Mouse (Mus musculus): ENCODE results near the gene Ubc.

DNA sequence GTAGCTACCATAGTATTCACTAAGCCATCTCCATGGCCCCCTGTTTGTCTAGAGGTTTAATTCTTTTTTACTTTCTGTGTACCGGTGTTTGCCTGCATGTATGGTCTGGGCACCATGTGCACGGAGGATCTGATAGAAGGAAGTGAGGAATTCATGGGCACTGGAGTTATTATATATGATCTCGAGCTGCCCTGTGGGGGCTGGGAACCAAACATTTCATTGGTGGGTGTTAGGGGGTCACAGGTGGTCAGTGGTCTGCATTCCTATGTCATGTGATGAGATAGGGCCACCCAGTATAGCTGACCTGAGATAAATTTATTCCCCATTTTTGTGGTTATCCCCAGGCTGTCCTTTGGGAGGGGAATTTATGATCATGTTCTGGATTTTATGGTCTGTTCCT is 5.0 kb upstream of the Ubc start:
- TF ChIP-seq POLR2A (IDR thresholded peaks at IDR 0.05; ENCODE audit: borderline replicate concordance, insufficient read depth, low read length) (no peak), CTCF (IDR thresholded peaks at IDR 0.05; ENCODE audit: borderline replicate concordance, insufficient read depth, low read depth, low read length) (no peak)
